Mouse (Mus musculus) ES-CJ7 (cell line): ENCODE measurements at regions not wholly inside any gene's neighbourhood (a gene's known extent, or its start where the extent isn't known, plus 50 kb on each side); places are given as distances from the start of the nearest gene placed in this dataset.
"Not testable (repeated sequence)": the region's sequence is repeated elsewhere in the genome, so short reads cannot be mapped to it uniquely, and the experiment has no call there.

Experiments used
- DNase-seq: peaks from one replicate; pipeline ENCODE4 v3.0.0; 2011; ENCODE audit warnings: low read depth, low spot score

DNA sequence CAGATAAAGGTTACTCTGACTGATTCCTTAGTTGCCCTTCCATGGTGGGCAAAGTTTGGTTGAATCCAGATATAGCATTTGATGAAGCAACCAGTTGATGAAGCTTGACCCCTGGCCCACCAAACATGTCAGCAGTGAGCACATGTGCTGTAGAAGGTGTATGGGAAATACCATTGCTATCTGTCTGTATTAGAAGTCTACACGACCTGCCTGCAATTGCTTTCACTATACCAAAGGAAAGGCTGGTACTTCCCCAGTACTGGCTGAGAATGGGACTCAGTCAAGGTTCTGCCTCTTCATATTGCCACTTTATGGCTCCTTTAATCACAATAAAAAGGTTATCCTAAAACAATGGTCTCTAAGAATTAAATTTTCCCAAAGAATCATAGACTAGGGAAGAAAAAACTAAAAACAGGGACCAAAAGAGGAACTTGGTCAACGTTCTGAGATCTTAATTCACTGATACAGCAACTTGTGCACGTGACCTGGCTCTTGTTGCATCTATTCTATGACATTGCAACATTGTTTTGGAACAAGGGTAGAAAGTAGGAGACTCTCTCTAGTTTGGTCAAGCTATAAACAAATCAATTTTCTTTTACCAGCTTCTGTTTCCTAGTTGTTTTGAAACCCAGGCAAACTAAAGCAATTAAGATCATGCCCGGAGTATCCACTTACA is 284.0 kb downstream of the Rapgef2 start:
- no peak for DNase-seq

DNA sequence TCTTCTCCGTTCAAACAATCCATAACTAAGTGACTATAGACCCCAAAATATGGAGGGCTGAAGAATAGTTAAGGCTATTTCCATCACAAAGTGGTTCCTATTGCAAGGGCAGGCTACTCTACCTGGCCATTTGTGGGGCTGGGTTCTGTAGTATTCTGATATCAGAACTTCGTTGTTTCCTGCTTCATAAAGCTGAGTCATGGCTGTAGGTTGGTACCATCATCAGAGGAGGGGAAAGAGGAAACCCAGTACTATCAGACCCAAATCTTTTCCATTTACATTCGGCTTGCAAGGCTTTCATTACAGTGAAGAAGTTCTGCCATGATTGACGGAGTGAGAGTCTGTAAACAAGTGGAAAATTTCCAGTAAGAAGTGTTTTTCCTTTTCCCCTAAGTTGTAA is 284.6 kb downstream of the Rapgef2 start:
- DNase-seq: no peak

DNA sequence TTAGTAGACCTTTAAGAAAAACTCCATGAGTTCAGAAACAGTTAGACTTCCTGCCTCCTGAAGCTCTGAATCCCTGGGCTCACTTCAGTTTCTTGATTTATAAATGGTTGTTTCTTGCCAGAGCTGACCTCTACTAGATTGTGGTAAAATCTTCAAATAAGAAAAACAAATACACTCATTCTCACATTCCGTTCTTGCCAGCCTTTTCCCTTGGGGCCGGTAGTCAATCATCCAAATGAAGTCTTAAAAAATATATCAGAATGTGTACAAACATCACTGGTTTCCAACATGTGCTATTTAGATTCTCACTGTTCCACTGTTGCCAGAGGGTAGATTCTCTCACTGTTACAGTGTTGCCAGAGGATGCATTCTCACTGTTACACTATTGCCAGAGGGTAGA is 286.0 kb downstream of the Rapgef2 start:
- no peak for DNase-seq

DNA sequence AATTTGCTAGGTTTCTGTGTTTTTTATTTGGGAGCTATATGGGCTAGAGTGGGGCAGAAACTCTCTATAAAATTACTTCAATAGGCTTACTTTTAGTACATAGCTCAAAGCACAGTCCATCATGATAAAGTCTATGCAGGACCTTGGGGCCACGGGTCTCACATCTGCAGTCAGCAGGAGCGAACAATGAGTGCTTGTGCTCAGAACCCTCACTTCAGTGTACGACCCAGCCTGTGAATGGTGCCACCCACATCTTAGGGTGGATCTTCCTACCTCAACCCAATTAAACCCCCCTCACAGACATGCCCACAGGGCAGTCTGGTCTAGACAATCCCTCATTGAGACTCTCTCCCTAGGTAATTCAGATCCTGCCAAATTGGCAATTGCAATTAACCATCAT is 286.5 kb downstream of the Rapgef2 start:
- no peak for DNase-seq

DNA sequence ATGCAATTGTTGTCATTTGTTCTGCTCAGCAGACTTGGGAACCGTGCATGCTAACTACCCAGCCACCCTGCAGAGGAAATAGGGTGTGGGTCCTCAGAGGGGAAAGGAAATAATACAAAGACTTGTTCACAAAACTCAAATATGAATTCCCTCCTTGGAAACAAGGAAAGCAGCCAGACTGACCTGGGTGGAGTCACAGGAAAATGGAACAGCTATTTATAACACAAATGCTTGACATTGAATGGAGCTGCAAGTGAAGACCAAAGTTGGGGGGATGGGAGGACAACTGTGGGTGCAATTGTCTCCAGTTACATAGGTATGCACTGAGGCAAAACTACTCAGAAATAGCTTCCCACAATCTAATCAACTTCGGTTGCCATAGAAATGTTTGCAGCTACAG is 298.2 kb downstream of the Rapgef2 start:
- no peak for DNase-seq

DNA sequence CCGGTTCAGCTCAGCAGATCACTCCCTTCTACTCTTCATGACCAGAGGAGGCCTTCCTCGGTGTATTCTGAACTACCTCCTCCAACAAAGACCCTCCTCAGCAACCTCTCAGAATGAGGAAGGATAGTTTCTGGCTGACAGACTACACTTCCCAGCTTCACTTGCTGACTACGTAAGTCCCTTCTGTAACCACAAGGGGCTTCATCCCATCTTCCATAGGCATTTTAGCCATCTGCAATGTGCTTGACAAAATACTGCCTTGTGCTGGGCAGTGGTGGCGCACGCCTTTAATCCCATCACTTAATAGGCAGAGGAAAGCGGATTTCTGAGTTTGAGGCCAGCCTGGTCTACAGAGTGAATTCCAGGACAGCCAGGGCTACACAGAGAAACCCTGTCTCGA is 299.6 kb downstream of the Rapgef2 start:
- DNase-seq: peak; percentile 58

DNA sequence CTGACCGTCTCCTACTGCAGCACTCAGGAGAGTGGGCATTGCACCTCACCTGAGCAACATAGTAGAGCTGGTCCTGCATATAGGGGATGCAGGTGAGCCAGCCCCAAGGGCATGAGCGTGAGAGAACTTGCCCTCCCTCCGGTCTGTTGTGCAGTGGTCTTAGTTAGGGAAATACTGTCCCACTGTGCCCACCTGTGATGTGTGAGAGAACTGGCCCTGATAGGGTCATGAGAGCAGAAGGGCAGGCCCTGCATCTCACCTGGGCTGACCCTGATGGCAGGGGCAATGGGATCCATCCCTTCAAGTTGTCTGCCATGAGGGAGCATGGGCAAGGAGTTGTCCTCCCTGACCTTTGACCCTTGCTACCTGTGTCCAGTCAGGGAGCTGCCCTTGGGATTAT is 305.3 kb downstream of the Rapgef2 start:
- no peak for DNase-seq

DNA sequence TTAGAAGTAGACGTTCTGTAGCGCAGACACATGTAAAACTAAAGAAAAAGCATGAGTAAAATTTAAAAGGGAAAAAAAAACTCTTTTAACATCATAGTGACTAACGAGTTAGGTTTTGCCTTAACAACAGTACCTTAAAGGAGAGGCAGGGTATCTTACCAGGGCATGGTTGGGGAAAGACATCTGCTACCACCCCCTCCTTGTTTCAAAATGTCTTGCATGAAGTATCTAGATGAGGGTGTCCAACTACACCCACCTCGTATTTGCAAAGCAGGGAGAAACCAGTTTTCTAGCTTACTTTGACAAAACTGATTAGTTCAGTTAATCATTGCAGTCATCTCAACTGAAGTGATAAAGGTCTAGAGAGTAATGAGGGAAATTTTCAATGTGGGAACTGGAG is 307.5 kb downstream of the Rapgef2 start:
- DNase-seq: no peak

DNA sequence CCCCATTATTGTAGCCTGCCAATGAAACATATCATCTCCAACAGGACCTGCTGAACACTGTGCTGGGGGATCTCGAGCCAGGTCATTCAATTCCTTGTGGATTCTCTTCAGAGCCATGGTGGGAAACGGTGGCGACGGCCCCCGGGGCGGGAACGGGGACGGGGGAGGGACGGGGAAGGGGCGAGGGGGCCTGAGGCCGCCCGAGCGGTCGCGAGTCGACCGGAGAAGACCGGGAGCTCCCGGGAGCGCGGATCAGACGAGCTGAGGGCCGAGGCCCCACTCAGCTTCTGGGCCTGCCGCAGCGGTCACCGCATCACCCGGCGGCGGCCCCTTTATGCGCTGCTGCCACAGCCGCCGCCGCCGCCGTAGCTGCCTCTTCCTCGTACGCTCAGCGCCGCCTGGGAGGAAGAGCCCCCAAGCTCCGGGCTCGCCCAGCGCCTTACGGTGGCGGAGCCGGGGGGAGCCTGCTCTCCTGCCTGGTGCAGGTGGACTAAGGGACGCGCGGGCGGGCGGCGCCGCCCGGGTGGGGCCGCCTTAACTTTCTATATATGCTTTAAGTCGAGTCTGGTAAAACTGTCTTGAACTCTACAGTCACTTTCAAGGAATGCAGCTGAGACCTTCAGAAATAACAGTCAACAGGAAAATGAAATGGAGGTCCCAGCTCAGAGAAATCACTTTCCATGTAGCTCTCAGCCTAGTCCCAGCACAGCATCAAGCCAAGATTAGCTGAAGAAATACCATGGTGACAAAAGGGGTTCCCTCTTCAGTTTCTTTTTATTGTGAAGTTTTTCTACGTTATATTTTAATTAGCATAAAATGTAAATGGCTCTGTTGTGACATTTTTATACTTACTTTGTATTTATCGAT is 319.4 kb downstream of the Rapgef2 start:
- DNase-seq: not testable (repeated sequence)

DNA sequence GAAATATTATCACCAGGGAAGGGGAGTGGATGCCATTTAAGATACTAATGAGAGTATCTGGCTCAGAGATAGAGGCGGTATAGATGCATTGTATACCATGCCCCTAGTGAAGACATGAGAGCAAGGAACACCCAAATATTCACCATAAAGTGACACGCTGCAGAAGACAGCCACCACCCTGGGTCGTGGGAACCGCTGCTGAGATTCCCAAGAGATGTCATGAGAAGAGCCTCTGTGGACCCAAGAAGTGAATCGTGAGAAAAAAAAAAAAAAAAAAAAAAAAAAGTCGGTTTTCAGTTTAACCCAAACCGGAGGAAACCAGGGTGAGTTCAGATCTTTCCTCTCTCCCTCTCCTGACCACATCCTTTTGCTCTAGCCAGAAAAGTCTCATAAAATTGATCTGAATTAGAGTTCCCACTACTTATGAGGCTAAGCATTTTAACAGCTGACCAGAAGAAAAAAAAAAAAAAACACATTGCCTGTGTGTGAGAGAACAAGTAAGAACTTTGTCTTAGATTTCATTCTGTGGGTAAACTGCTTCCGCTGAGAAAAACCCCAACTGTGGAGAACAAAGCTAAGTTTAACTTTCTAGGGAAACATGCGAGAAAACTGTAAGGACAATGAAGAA is 322.0 kb downstream of the Rapgef2 start:
- no peak for DNase-seq

DNA sequence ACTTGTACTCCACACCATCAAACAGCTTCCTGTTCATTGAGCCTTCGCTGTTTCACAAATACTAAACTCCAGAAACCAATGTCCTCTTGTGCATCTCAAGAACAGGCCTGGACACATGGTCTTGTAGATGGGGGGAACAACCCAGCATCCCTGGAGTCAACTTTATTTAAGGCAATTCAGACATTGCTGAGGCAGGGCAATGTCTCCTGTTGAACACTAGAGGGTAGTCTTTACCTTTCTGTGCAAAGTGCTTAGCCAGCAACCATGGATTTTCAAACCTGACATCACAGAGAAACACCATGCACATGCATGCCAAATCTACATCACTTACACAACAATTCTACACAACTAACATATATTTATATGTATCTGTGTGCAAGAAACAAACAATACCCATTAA is 327.5 kb downstream of the Rapgef2 start:
- DNase-seq: peak; percentile 65

DNA sequence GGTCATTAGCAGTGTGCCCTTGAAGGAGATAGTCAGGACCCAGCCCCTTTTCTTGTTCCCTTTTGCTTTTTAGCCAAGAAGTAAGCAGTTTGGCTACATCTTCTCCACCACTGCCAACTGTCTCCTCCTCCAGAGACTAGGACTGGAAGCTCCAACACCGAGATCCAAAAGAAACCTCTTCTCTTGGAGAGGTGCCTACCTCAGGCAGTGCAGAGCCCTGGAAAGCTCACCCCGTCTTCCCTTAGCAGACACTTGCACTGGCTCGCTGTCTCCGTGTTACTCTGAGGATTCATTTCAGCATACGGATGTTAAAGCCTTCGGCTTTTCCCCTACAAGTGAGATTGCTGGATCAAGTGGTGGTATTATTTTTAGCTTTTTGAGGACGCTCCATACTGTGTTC is 331.0 kb downstream of the Rapgef2 start:
- DNase-seq: no peak

DNA sequence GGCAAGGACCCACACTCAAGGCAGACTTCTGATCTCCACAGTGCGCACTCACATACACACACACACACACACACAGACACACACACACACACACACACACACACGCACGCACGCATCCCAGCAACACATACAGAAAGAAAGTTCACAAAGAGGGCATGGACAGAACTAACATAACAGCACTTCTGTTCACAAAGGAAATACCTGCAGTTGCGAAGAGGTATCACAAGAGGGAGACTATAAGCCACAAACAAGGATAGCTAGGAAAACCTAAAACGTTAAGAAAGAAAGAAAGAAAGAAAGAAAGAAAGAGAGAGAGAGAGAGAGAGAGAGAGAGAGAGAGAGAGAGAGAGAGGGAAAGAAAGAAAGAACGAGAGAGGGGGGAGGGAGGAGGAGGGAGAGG is 336.9 kb downstream of the Rapgef2 start:
- peak; percentile 32 for DNase-seq

DNA sequence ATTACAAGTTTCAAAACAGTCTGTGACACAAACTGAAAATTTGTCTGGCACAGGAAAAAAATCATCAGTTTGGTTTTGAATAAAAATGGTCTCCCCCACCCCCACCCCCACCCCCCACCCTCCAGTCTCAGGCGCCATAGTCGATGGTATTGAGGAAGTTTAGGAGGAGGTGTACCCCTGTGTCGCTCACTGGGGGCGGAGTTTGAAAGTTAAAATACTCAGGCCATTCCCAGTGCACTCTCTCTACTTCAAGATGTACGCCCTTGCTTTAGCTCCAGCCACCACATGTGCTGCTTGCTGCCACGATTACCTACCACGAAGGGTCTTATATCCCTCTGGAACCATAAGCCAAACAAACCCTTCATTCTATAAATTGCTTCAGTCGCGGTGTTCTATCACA is 337.6 kb downstream of the Rapgef2 start:
- no peak for DNase-seq

DNA sequence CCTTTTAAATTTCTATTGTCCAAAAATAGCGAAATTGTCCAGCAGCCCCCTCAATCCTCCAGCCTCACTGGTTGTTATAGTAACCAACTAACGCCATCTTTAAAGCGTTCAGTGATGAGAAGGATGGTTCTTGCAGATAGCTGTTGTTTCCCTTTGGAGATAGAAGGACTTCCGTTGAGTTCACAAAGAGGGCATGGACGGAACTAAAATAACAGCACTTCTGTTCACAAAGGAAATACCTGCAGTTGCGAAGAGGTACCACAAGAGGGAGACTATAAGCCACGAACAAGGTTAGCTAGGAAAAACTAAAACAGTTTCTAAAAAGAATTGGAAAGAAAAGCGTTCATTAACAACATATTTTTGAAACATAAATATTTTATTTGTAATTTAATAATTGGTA is 338.1 kb downstream of the Rapgef2 start:
- DNase-seq: peak; percentile 74

DNA sequence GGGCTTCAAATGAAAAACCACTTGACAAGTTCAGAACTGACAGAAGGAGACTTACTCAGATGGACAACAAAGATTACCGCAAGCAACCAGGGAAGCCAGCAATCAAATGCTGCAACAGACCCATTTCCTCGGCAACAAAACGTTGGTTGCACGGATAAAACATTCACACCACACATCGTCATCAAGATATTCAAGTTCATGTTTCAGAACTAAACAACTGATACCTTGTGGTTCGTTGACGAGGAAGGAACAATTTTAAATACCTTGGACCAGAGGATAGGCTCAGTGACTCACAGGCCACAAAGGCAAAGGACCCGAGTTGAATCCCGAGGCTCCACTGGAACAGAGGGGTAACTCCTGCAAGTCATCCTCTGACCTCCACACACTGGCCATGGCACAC is 339.1 kb downstream of the Rapgef2 start:
- no peak for DNase-seq

DNA sequence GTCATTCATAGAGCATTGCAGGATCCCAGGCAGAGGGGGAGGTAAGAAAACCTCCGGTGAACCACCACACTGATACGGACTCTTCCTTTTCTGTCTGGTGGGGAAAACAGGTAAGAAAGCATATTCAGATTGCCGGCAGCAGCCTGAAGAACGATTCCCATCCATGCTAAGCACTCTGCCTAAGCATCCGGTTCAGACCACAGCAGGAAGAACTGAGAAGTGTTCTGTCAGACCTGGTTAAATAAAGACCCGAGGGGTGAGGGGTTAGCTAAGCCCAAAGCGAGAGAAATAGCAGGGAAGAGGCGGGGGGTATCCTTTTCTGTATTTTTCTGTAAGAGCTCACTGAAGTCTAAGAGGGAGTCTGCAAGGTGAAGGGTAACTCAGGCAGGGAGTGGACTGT is 342.1 kb downstream of the Rapgef2 start:
- no peak for DNase-seq

DNA sequence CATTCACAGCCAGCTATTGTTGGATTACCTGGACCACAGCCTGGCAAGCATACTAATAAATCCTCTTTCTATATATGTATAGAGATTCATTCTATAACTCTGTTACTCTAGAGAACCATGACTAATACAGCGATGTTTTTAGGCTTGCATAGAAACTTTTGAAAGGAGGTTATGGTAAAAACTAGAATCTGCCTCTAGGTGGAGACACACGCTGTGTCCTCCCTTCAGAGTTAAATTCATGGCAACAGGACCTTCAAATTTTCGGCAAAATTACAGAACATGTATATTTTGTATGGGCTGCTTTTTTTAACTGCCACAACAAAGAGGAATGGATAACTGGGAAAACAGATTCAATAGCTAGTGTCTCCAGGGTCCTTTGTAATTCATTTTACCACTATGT is 353.3 kb downstream of the Rapgef2 start:
- DNase-seq: no peak

DNA sequence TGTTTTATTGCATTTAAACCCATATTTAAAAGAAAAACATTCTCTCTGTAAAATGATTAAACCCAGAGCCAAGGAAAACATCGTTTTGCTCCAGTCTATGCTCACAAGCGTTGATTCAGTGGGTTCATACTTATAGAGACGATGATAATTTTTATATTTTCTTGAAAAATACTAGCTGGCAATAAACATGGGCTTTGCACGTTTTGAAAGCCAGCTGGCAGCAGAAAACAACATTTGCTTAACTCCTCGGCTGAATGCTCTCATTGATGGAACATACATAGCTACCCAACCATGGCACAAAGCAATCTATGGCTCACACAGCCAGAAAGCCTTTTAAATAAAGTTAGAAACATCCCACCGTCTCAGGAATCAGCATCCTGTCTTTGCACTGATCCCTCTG is 366.5 kb downstream of the Rapgef2 start:
- no peak for DNase-seq

DNA sequence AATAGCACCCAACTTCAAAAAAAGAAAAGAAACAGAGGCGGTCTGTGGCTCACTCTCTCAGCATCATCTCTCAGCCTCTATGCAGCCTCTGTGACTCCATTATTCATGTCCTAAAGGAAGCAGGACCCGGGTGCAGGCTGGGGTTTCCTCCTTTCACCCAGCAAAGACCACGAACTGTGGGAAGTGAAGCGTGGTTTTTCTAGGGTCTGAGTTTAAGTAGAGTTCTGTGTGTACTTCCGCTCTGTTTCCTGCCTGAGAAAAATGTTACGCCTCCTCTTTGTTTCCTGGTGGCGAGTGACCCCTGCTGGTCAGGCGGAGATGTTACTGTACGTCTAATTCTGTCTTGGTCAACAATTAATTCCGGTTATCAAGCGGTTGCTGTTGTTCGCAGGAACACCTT is 366.9 kb downstream of the Rapgef2 start:
- DNase-seq: peak; percentile 78

DNA sequence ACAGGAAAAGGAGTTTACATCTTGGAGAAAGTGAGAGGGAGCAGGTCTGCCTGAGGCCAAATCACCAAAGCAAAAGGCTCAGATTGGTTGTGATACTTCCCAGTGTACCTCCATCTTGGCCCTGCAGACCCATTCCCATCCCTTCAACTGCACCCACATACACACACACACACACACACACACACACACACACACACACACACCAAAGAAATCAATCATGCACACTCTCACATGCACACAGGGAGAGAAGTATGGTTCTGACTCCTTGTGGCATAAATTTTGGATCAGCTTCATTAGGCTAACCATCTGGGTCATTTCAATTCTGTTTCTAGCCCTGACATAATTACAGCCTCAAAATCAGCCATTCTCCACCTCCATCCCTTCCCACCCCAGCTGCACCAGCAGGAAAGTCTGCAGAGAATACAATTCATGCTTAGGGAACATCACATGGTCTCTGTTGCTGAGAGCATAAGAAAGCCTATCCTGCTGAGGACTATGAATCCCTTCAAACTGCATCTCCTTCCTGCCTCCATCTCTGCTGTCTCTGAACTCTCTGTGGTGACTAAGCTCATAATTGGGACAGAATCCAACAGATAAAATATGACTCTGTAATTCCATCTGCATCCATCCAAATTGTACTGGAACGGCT is 378.0 kb downstream of the Rapgef2 start:
- no peak for DNase-seq

DNA sequence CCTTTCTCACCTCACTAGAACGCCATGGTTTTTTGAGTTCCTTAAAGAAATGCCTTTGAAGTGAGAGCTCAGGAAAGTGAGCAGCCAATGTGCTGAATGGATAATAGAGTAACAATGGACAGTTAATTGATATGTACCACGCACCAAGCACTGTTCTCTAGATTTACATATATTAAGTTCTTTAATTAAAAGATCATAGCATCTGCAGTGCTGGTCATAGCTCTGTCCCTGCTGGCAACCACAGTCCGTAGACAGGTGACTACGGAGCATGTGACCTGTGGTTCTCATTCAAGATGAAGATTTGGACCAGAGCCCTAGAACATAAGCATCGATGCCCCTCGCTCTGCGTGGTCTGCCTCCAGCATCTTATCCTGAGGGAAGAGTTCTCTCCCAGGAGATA is 378.5 kb downstream of the Rapgef2 start:
- DNase-seq: no peak
